Mouse (Mus musculus): ENCODE measurements around the gene Gnb3.

Gene Gnb3

GRCm38 (mm10) chr6:124809775-124810538 lies 30.1 kb downstream of the Gnb3 start:
- Histone ChIP-seq H3K27me3 (ENCODE audit: insufficient read depth, low read length) (no peaks in the 10 kb centered on the region), H3K36me3 (ENCODE audit: insufficient read depth, low read length) (peaks cover 43% of the 10 kb centered on the region), H3K4me1 (replicated peaks; ENCODE audit: low read depth, low read length) (peaks cover 78% of the 10 kb centered on the region), H3K9me3 (ENCODE audit: low read length) (no peaks in the 10 kb centered on the region), H3K4me3 (replicated peaks; ENCODE audit: low read length) (peak overlapping the region; percentile 83)
- TF ChIP-seq POU5F1 (IDR thresholded peaks at IDR 0.05; ENCODE audit: borderline replicate concordance, low read length) (no peak), NANOG (IDR thresholded peaks at IDR 0.05; ENCODE audit: borderline replicate concordance, low read length) (no peak), CTCF (conservative IDR thresholded peaks at IDR 0.05; ENCODE audit: low read length) (no peak)

GRCm38 (mm10) chr6:124809052-124809774 lies 30.9 kb downstream of the Gnb3 start:
- Histone ChIP-seq H3K36me3 (ENCODE audit: insufficient read depth, low read length) (peaks cover 42% of the 10 kb centered on the region), H3K27me3 (ENCODE audit: insufficient read depth, low read length) (no peaks in the 10 kb centered on the region), H3K9me3 (ENCODE audit: low read length) (no peaks in the 10 kb centered on the region), H3K4me1 (replicated peaks; ENCODE audit: low read depth, low read length) (peaks cover 78% of the 10 kb centered on the region), H3K4me3 (replicated peaks; ENCODE audit: low read length) (peak overlapping the region; percentile 83)
- TF ChIP-seq POU5F1 (IDR thresholded peaks at IDR 0.05; ENCODE audit: borderline replicate concordance, low read length) (no peak), CTCF (conservative IDR thresholded peaks at IDR 0.05; ENCODE audit: low read length) (peak; percentile 12; the same call in 1 of the 2 replicates)

- Histone ChIP-seq H3K4me1 (replicated peaks; ENCODE audit: low read depth, low read length) (peaks cover 82% of the 10 kb centered on the region), H3K9me3 (ENCODE audit: low read length) (no peaks in the 10 kb centered on the region), H3K27me3 (ENCODE audit: insufficient read depth, low read length) (no peaks in the 10 kb centered on the region), H3K36me3 (ENCODE audit: insufficient read depth, low read length) (peaks cover 42% of the 10 kb centered on the region), H3K4me3 (replicated peaks; ENCODE audit: low read length) (peak within 1 kb of the TSS; percentile 83)
- TF ChIP-seq POU5F1 (IDR thresholded peaks at IDR 0.05; ENCODE audit: borderline replicate concordance, low read length) (no peak), CTCF (conservative IDR thresholded peaks at IDR 0.05; ENCODE audit: low read length) (no peak), NANOG (IDR thresholded peaks at IDR 0.05; ENCODE audit: borderline replicate concordance, low read length) (no peak)
These were observed 31.6 kb downstream of the Gnb3 start, which contains the start of gene Spsb2 for GRCm38 (mm10) chr6:124808358-124809012. Spsb2 (plus strand) TSS chr6:124808661.

GRCm38 (mm10) chr6:124807986-124808357 lies 32.1 kb downstream of the Gnb3 start:
- no peaks in the 10 kb centered on the region for H3K27me3 ChIP-seq (ENCODE audit: insufficient read depth, low read length)
- TF ChIP-seq POU5F1 (IDR thresholded peaks at IDR 0.05; ENCODE audit: borderline replicate concordance, low read length): no peak
- TF ChIP-seq CTCF (conservative IDR thresholded peaks at IDR 0.05; ENCODE audit: low read length): no peak
- TF ChIP-seq NANOG (IDR thresholded peaks at IDR 0.05; ENCODE audit: borderline replicate concordance, low read length): no peak
- no peaks in the 10 kb centered on the region for H3K9me3 ChIP-seq (ENCODE audit: low read length)
- H3K36me3 ChIP-seq (ENCODE audit: insufficient read depth, low read length): peaks cover 38% of the 10 kb centered on the region
- peaks cover 86% of the 10 kb centered on the region for H3K4me1 ChIP-seq (replicated peaks; ENCODE audit: low read depth, low read length)
- 0 out of 2 replicates have a peak overlapping the region, but pooled peaks have one; percentile 83 for H3K4me3 ChIP-seq (replicated peaks; ENCODE audit: low read length)

DNA sequence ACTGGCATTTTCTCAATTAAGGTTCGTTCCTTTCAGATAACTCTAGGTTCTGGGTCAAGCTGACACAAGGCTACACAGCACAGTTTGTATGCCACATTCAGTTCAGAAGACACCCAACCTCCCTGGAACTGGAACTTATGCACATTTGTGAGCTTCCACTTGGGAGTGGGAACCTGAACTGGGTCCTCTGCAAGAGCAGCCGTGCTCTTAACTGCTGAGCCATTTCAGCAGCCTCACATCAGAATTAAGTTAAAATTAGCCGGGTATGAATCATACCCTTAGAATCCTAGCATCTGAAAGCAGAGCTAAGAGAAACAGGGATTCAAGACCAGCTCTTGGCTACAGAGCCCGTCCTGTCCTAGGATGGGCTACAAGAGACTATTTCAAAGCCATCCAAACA lies 32.7 kb downstream of the Gnb3 start:
- no peak for TF ChIP-seq CTCF (conservative IDR thresholded peaks at IDR 0.05; ENCODE audit: low read length)
- no peak for TF ChIP-seq POU5F1 (IDR thresholded peaks at IDR 0.05; ENCODE audit: borderline replicate concordance, low read length)
- TF ChIP-seq NANOG (IDR thresholded peaks at IDR 0.05; ENCODE audit: borderline replicate concordance, low read length): no peak
- Histone ChIP-seq H3K4me3 (replicated peaks; ENCODE audit: low read length) (no peak overlapping the region), H3K4me1 (replicated peaks; ENCODE audit: low read depth, low read length) (peaks cover 83% of the 10 kb centered on the region), H3K36me3 (ENCODE audit: insufficient read depth, low read length) (peaks cover 32% of the 10 kb centered on the region), H3K9me3 (ENCODE audit: low read length) (no peaks in the 10 kb centered on the region), H3K27me3 (ENCODE audit: insufficient read depth, low read length) (no peaks in the 10 kb centered on the region)

- no peak for TF ChIP-seq NANOG (IDR thresholded peaks at IDR 0.05; ENCODE audit: borderline replicate concordance, low read length)
- no peak for TF ChIP-seq CTCF (conservative IDR thresholded peaks at IDR 0.05; ENCODE audit: low read length)
- no peak for TF ChIP-seq POU5F1 (IDR thresholded peaks at IDR 0.05; ENCODE audit: borderline replicate concordance, low read length)
- peaks cover 24% of the 10 kb centered on the region for H3K36me3 ChIP-seq (ENCODE audit: insufficient read depth, low read length)
- peak overlapping the region; percentile 75 for H3K4me3 ChIP-seq (replicated peaks; ENCODE audit: low read length)
- H3K4me1 ChIP-seq (replicated peaks; ENCODE audit: low read depth, low read length): peaks cover 75% of the 10 kb centered on the region
- H3K9me3 ChIP-seq (ENCODE audit: low read length): no peaks in the 10 kb centered on the region
- H3K27me3 ChIP-seq (ENCODE audit: insufficient read depth, low read length): no peaks in the 10 kb centered on the region
These were observed 33.5 kb downstream of the Gnb3 start for GRCm38 (mm10) chr6:124806446-124807140.

GRCm38 (mm10) chr6:124805341-124806321 lies 34.4 kb downstream of the Gnb3 start:
- Histone ChIP-seq H3K9me3 (ENCODE audit: low read length) (no peaks in the 10 kb centered on the region), H3K27me3 (ENCODE audit: insufficient read depth, low read length) (no peaks in the 10 kb centered on the region), H3K4me3 (replicated peaks; ENCODE audit: low read length) (peak overlapping the region; percentile 75), H3K36me3 (ENCODE audit: insufficient read depth, low read length) (peaks cover 15% of the 10 kb centered on the region), H3K4me1 (replicated peaks; ENCODE audit: low read depth, low read length) (peaks cover 66% of the 10 kb centered on the region)
- TF ChIP-seq POU5F1 (IDR thresholded peaks at IDR 0.05; ENCODE audit: borderline replicate concordance, low read length) (no peak), NANOG (IDR thresholded peaks at IDR 0.05; ENCODE audit: borderline replicate concordance, low read length) (no peak), CTCF (conservative IDR thresholded peaks at IDR 0.05; ENCODE audit: low read length) (peak; percentile 14; the same call in 1 of the 2 replicates)

Data from E14TG2a.4 (cell line).